Mouse (Mus musculus) limb, embryonic 11.5 days (tissue): ENCODE data around the gene Prss35. TPM values are rescaled to one million over a fixed set of nuclear protein-coding genes. Genes with fewer than 3 reads are reported as not detected.

Experiments used
- ATAC-seq: fragments of 200-750 bp; cut with Nextera tagmentation; 2 replicates; pipeline ENCODE4 v1.8.0; 2017; ENCODE audit warnings: low read depth; ENCODE audit not compliant: insufficient number of reproducible peaks, low FRiP score, low TSS enrichment
- DNase-seq: peaks from one replicate; pipeline ENCODE4 v3.0.0-alpha.2; 2015; ENCODE audit warnings: low spot score
- H3K27ac ChIP-seq: fragments of 300-500 bp; sonication (generic); replicated peaks from 2 replicates; pipeline ENCODE4 v1.5.1; 2014; ENCODE audit warnings: low read depth, mild to moderate bottlenecking, low read length
- H3K27me3 ChIP-seq: fragments of 300-500 bp; sonication (generic); 2 replicates; pipeline ENCODE4 v1.6.1; 2014; ENCODE audit warnings: mild to moderate bottlenecking, low read length, mixed read lengths; ENCODE audit not compliant: control insufficient read depth, insufficient read depth
- H3K36me3 ChIP-seq: fragments of 300-500 bp; sonication (generic); 2 replicates; pipeline ENCODE4 v1.6.1; 2014; ENCODE audit warnings: mild to moderate bottlenecking, low read length, moderate library complexity, mixed read lengths; ENCODE audit not compliant: control insufficient read depth, insufficient read depth
- H3K4me1 ChIP-seq: fragments of 300-500 bp; sonication (generic); 2 replicates; pipeline ENCODE4 v1.6.1; 2014; ENCODE audit warnings: low read length, mixed read lengths; ENCODE audit not compliant: control insufficient read depth, insufficient read depth
- H3K4me2 ChIP-seq: fragments of 300-500 bp; sonication (generic); 2 replicates; pipeline ENCODE4 v1.6.1; 2014; ENCODE audit warnings: low read depth, mild to moderate bottlenecking, moderate library complexity; ENCODE audit not compliant: severe bottlenecking
- H3K4me3 ChIP-seq: fragments of 300-500 bp; sonication (generic); 2 replicates; pipeline ENCODE4 v1.5.1; 2014; ENCODE audit warnings: low read depth, low read length
- H3K9ac ChIP-seq: fragments of 300-500 bp; sonication (generic); 2 replicates; pipeline ENCODE4 v1.6.1; 2014; ENCODE audit warnings: mild to moderate bottlenecking, low read length
- H3K9me3 ChIP-seq: fragments of 300-500 bp; sonication (generic); 2 replicates; pipeline ENCODE4 v1.6.1; 2016; ENCODE audit warnings: low read length; ENCODE audit not compliant: control insufficient read depth
- WGBS: fragments of 180-500 bp; shearing (Covaris S2); extraction: QIAGEN DNeasy Blood & Tissue Kit; methylation state at CpG from one replicate; pipeline ENCODE4 v1.1.7; 2014; 5-methylcytosine and 5-hydroxymethylcytosine counted together
- polyA plus RNA-seq: library from polyadenylated mRNA; unstranded; fragments of >200 nt; fragmentation: Nextera tagmentation; extraction: Ambion mirVana; gene quantifications from 2 replicates; pipeline ENCODE4 v1.2.1, GENCODE M21; 2014

The Prss35 gene
- polyA plus RNA-seq, 1 experiment from 2014 or later: 4.5 TPM

- WGBS: 75% methylated on average over 6 of the region's 6 CpGs
- no peak for DNase-seq
These were observed 34.5 kb upstream of the Prss35 start for GRCm38 (mm10) chr9:86708921-86709320.

GRCm38 (mm10) chr9:86710091-86710634 lies 33.3 kb upstream of the Prss35 start:
- H3K4me3 ChIP-seq: no peak overlapping the region
- WGBS: 92% methylated on average over 2 of the region's 2 CpGs
- no peaks in the 10 kb centered on the region for H3K36me3 ChIP-seq
- no peaks in the 10 kb centered on the region for H3K4me1 ChIP-seq
- no peaks in the 10 kb centered on the region for H3K9me3 ChIP-seq
- no peak for ATAC-seq
- no peak overlapping the region for H3K27ac ChIP-seq
- no peaks in the 10 kb centered on the region for H3K27me3 ChIP-seq
- no peak overlapping the region for H3K9ac ChIP-seq
- H3K4me2 ChIP-seq: no peak overlapping the region
- no peak for DNase-seq

More at GRCm38 (mm10) chr9:86708921-86709320, 34.5 kb upstream of the Prss35 start:
- ATAC-seq: no peak
- H3K27ac ChIP-seq: no peak overlapping the region
- no peaks in the 10 kb centered on the region for H3K4me1 ChIP-seq
- no peak overlapping the region for H3K4me2 ChIP-seq
- no peak overlapping the region for H3K9ac ChIP-seq
- H3K36me3 ChIP-seq: no peaks in the 10 kb centered on the region
- no peaks in the 10 kb centered on the region for H3K27me3 ChIP-seq
- no peaks in the 10 kb centered on the region for H3K9me3 ChIP-seq
- no peak overlapping the region for H3K4me3 ChIP-seq

- no peak for DNase-seq
- H3K9ac ChIP-seq: no peak overlapping the region
- ATAC-seq: no peak
- WGBS: 52% methylated on average over 2 of the region's 2 CpGs
- no peaks in the 10 kb centered on the region for H3K9me3 ChIP-seq
- no peak overlapping the region for H3K4me2 ChIP-seq
- H3K27me3 ChIP-seq: no peaks in the 10 kb centered on the region
- H3K4me1 ChIP-seq: no peaks in the 10 kb centered on the region
- no peaks in the 10 kb centered on the region for H3K36me3 ChIP-seq
- H3K4me3 ChIP-seq: no peak overlapping the region
- no peak overlapping the region for H3K27ac ChIP-seq
These were observed 30.8 kb upstream of the Prss35 start for GRCm38 (mm10) chr9:86712648-86713047.

GRCm38 (mm10) chr9:86714089-86714488 lies 29.4 kb upstream of the Prss35 start:
- H3K4me2 ChIP-seq: no peak overlapping the region
- H3K9ac ChIP-seq: no peak overlapping the region
- no peaks in the 10 kb centered on the region for H3K27me3 ChIP-seq
- ATAC-seq (no peak), DNase-seq (no peak)
- H3K4me3 ChIP-seq: no peak overlapping the region
- 90% methylated on average over 3 of the region's 3 CpGs for WGBS
- H3K9me3 ChIP-seq: no peaks in the 10 kb centered on the region
- H3K36me3 ChIP-seq: no peaks in the 10 kb centered on the region
- no peaks in the 10 kb centered on the region for H3K4me1 ChIP-seq
- H3K27ac ChIP-seq: no peak overlapping the region

GRCm38 (mm10) chr9:86716540-86716939 lies 26.9 kb upstream of the Prss35 start:
- ATAC-seq (no peak), DNase-seq (no peak)
- no peaks in the 10 kb centered on the region for H3K9me3 ChIP-seq
- H3K36me3 ChIP-seq: no peaks in the 10 kb centered on the region
- H3K4me1 ChIP-seq: no peaks in the 10 kb centered on the region
- no peak overlapping the region for H3K27ac ChIP-seq
- no peaks in the 10 kb centered on the region for H3K27me3 ChIP-seq
- no peak overlapping the region for H3K9ac ChIP-seq
- WGBS: 69% methylated on average over 2 of the region's 2 CpGs
- no peak overlapping the region for H3K4me2 ChIP-seq
- H3K4me3 ChIP-seq: no peak overlapping the region

GRCm38 (mm10) chr9:86717119-86717518 lies 26.3 kb upstream of the Prss35 start:
- Histone ChIP-seq H3K9me3 (no peaks in the 10 kb centered on the region), H3K27ac (no peak overlapping the region), H3K36me3 (no peaks in the 10 kb centered on the region), H3K4me2 (no peak overlapping the region), H3K27me3 (no peaks in the 10 kb centered on the region), H3K4me1 (no peaks in the 10 kb centered on the region), H3K9ac (no peak overlapping the region), H3K4me3 (no peak overlapping the region)
- no peak for ATAC-seq
- 83% methylated on average over 5 of the region's 5 CpGs for WGBS
- no peak for DNase-seq

GRCm38 (mm10) chr9:86720227-86720626 lies 23.2 kb upstream of the Prss35 start:
- Histone ChIP-seq H3K4me3 (no peak overlapping the region), H3K4me2 (no peak overlapping the region), H3K27me3 (no peaks in the 10 kb centered on the region), H3K27ac (no peak overlapping the region), H3K9me3 (no peaks in the 10 kb centered on the region), H3K4me1 (no peaks in the 10 kb centered on the region), H3K9ac (no peak overlapping the region), H3K36me3 (no peaks in the 10 kb centered on the region)
- ATAC-seq (no peak), DNase-seq (no peak)
- WGBS: 85% methylated on average over 5 of the region's 5 CpGs

- DNase-seq: no peak
- Histone ChIP-seq H3K9ac (no peak overlapping the region), H3K4me2 (no peak overlapping the region), H3K4me1 (no peaks in the 10 kb centered on the region), H3K27me3 (no peaks in the 10 kb centered on the region), H3K9me3 (no peaks in the 10 kb centered on the region), H3K27ac (no peak overlapping the region), H3K36me3 (no peaks in the 10 kb centered on the region), H3K4me3 (no peak overlapping the region)
- ATAC-seq: no peak
- 82% methylated on average over 2 of the region's 2 CpGs for WGBS
These were observed 22.7 kb upstream of the Prss35 start for GRCm38 (mm10) chr9:86720794-86721193.

GRCm38 (mm10) chr9:86725066-86725465 lies 18.4 kb upstream of the Prss35 start:
- Histone ChIP-seq H3K36me3 (no peaks in the 10 kb centered on the region), H3K4me2 (no peak overlapping the region), H3K27ac (no peak overlapping the region), H3K9ac (no peak overlapping the region), H3K4me3 (no peak overlapping the region), H3K9me3 (no peaks in the 10 kb centered on the region), H3K27me3 (no peaks in the 10 kb centered on the region), H3K4me1 (no peaks in the 10 kb centered on the region)
- ATAC-seq (no peak), DNase-seq (no peak)
- 88% methylated on average over 4 of the region's 4 CpGs for WGBS
